Mouse (Mus musculus): ENCODE measurements around the gene Eif4g2.

DNA sequence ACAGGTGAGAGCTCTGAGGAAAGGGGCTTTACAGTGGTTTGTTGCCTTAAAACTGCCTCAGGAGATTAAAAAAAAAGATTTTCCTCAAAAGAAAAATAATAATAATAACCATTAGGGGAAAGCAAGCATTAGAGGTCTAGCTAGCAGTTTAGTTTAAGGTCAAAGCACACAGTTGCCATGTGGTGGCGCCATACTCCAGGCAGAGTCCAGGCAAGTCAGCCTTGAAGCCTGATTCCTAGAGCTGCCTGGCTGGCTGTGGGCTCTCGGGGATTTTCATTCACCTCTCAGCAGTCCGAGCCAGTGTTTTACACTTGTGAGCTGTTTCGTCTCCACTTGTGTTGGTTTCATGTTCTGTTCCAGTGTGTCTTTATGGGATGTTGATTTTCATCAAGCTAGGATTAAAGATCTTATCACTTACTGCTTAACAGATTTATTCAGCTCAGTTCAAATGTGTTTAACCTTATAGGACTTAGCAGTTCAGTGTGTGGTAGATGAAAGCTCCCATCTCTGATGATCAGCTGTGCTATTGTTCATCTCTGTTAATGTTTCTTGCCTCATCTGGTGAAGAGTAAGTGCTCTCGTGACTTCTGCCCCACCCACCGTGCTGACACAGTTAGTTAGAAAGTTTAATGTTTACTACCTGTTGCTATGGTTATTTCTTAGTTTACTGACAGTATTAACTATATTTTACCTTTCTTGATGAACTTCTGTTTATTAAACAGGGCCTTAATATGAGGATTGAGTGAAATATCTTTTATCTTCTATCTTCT lies 33.0 kb downstream of the Eif4g2 start:
- TF ChIP-seq HCFC1 (IDR thresholded peaks at IDR 0.05; ENCODE audit: borderline replicate concordance, insufficient read depth, low read length) (no peak), ZC3H11A (IDR thresholded peaks at IDR 0.05; ENCODE audit: borderline replicate concordance, low read depth, low read length) (0 out of 2 replicates have a peak, but pooled peaks have one; percentile 56), ZNF384 (IDR thresholded peaks at IDR 0.05; ENCODE audit: low read depth, low read length) (no peak), MAFK (IDR thresholded peaks at IDR 0.05; ENCODE audit: insufficient read depth, low read depth, low read length) (no peak), CHD2 (IDR thresholded peaks at IDR 0.05; ENCODE audit: low read depth, low read length) (no peak)

Measured in ES-E14 (cell line).